ENCODE assay signal across 7 mouse cellular contexts in the genomic region with DNA sequence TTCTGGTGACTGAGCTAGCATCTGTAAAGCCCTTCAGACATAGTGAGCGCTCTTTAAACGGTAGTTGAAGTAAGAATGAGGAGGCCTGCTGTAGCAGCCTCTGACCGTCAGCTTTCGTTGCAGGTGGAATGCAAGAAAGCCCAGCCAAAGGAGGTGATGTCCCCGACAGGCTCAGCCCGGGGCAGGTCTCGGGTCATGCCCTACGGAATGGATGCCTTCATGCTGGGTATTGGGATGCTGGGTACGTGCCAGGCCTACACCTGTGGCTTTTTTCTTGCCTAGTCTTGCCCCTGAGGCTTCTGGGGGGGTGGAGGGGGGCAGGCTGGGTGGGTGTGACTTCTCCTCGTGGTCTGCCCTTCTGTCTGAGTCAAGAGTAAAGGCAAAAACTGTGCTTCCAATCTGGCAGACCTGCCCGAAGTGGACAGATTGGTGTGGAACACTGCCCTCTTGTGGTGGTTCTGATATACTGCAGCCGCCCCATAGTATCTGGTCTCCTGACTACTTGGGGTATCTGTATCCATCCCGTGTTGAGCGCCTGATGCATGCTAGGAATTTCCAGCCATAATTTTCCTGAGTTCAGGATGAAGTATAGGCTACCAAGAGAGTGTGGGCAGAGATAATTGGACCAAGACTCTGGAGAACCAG. TPM values are rescaled to one million over a fixed set of nuclear protein-coding genes. Genes with fewer than 3 reads are reported as not detected.
A peak's percentile ranks its signal among the peaks of the same experiment; 100 is the strongest.
DNase-seq lines count a peak whose midpoint lies in the region; ATAC-seq and TF ChIP-seq lines count a peak whose summit lies in the region.

No protein-coding gene starts in this region.

- no peak overlapping the region for H3K4me2 ChIP-seq in midbrain, postnatal 0 days (ENCODE audit: low read depth, low read length, poor library complexity, severe bottlenecking)

- no peaks in the 10 kb centered on the region for H3K27me3 ChIP-seq in midbrain, postnatal 0 days (ENCODE audit: insufficient read depth, low read length)

- H3K9ac ChIP-seq in midbrain, postnatal 0 days (replicated peaks; ENCODE audit: low read length, poor library complexity, severe bottlenecking), result no peak overlapping the region

- no peak for ATAC-seq in midbrain, postnatal 0 days (ENCODE audit: low FRiP score)

- 27% methylated on average over 14 of the region's 14 CpGs for WGBS in midbrain, postnatal 0 days

- intact Hi-C loops in left cerebral cortex, postnatal 36 days (cut with DNase I), result loop anchor here (1.0 kb wide), 1 partner anchor 82 kb away; no protein-coding TSS in a partner anchor

- peak; percentile 84 for DNase-seq in ZHBTc4 (ENCODE audit: low read depth, low spot score)
- DNase-seq in cerebellum, postnatal 14 days, result peak; percentile 90
- DNase-seq in frontal cortex, postnatal 25 days (ENCODE audit: low spot score in 2 of 2), result peak; percentile 58 to 74
- peak; percentile 74 for DNase-seq in kidney, adult 18-20 months
- DNase-seq in left cerebral cortex, postnatal 36 days (ENCODE audit: low spot score in 2 of 2), result peak; percentile 69 to 74
- peak; percentile 92 for DNase-seq in midbrain, postnatal 0 days (ENCODE audit: low spot score)
- DNase-seq in spleen, postnatal 4 days (ENCODE audit: low spot score in 2 of 2), result peak; percentile 59 to 86

- no peaks in the 10 kb centered on the region for H3K9me3 ChIP-seq in midbrain, postnatal 0 days (ENCODE audit: low read length)

- no peak overlapping the region for H3K27ac ChIP-seq in midbrain, postnatal 0 days (ENCODE audit: low read depth, low read length)

- H3K4me1 ChIP-seq in midbrain, postnatal 0 days (ENCODE audit: insufficient read depth, low read length), result peaks cover 5% of the 10 kb centered on the region

- H3K4me3 ChIP-seq in midbrain, postnatal 0 days (ENCODE audit: low read depth, low read length), result no peak overlapping the region

- H3K36me3 ChIP-seq in midbrain, postnatal 0 days (ENCODE audit: insufficient read depth, low read length), result peaks cover 26% of the 10 kb centered on the region

- TF ChIP-seq CTCF in midbrain, postnatal 0 days (IDR thresholded peaks at IDR 0.05), result peak; percentile 92

RNA-seq across cellular contexts. Expression of a gene that starts 11.9 kb away (rescaled TPM):
- 10 to 100 TPM; 46.9 to 51.3 TPM for total RNA-seq in left cerebral cortex, postnatal 36 days (2021)
- total RNA-seq in midbrain, postnatal 0 days (2014; rRNA removed), result 72.5 and 82.9 TPM in 2 replicates
- 41.1 and 52.1 TPM in 2 replicates for polyA plus RNA-seq in midbrain, postnatal 0 days (2015; fragmentation: Nextera tagmentation; extraction: Ambion mirVana)

RNA-seq across cellular contexts. Expression of a gene that starts 24.7 kb away (rescaled TPM):
- total RNA-seq in left cerebral cortex, postnatal 36 days (2021), result not detected
- total RNA-seq in midbrain, postnatal 0 days (2014; rRNA removed), result not detected in 2 replicates
- polyA plus RNA-seq in midbrain, postnatal 0 days (2015; fragmentation: Nextera tagmentation; extraction: Ambion mirVana), result not detected in 2 replicates

RNA-seq across cellular contexts. Expression of a gene that starts 43.2 kb away (rescaled TPM):
- total RNA-seq in left cerebral cortex, postnatal 36 days (2021), result 10 to 100 TPM; 19.7 to 51.7 TPM
- 19.5 and 25.6 TPM in 2 replicates for total RNA-seq in midbrain, postnatal 0 days (2014; rRNA removed)
- 22.4 and 27.0 TPM in 2 replicates for polyA plus RNA-seq in midbrain, postnatal 0 days (2015; fragmentation: Nextera tagmentation; extraction: Ambion mirVana)
